Mouse (Mus musculus): ENCODE data around the gene Prp2. TPM values are rescaled to one million over a fixed set of nuclear protein-coding genes. Genes with fewer than 3 reads are reported as not detected.

Prp2 gene
- not detected in 2 replicates for polyA plus RNA-seq (2012; rRNA removed)

DNA sequence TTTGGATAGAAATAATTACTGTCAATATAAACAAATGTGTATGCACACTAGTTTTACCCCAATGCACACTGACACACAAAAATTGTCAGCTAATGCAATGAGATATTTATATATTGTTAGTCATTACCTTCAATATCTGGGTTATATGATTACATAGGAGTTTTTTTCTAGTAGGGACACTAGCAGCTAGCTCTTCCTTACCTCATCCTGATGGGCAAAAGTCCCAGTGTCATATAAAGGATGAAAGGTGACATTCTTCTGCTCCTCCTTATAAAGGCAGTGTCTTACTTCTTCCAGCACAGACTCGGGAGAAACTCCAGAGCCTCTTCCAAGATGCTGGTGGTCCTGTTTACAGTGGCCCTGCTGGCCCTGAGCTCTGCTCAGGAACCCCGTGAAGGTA, at the start of gene Prp2:
Gene Prp2 (plus strand): TSS at position 301 of the 400 bp plus-strand sequence.

DNA sequence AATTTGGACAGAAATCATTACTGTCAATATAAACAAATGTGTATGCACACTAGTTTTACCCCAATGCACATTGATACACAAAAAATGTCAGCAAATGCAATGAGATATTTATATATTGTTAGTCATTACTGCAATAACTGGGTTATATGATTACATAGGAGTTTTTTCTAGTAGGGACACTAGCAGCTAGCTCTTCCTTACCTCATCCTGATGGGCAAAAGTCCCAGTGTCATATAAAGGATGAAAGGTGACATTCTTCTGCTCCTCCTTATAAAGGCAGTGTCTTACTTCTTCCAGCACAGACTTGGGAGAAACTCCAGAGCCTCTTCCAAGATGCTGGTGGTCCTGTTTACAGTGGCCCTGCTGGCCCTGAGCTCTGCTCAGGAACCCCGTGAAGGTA, 26.2 kb upstream of the Prp2 start, which contains the start of gene Prh1:
Gene Prh1 (plus strand): TSS at position 301 of the 400 bp plus-strand sequence.

Other genes starting within 250 kb of the Prp2 start
- gene Gm8882, start 231.8 kb upstream of the Prp2 start, polyA plus RNA-seq (2012; rRNA removed): not detected in 2 replicates
- not detected in 2 replicates for gene Prh1, start 26.1 kb upstream of the Prp2 start, polyA plus RNA-seq (2012; rRNA removed)
- not detected in 2 replicates for gene A630073D07Rik, start 55.6 kb downstream of the Prp2 start, polyA plus RNA-seq (2012; rRNA removed)
- gene Tas2r120, start 61.0 kb downstream of the Prp2 start, polyA plus RNA-seq (2012; rRNA removed): not detected in 2 replicates
- not detected in 2 replicates for gene Tas2r121, start 105.1 kb downstream of the Prp2 start, polyA plus RNA-seq (2012; rRNA removed)
- not detected in 2 replicates for gene Tas2r122, start 116.0 kb downstream of the Prp2 start, polyA plus RNA-seq (2012; rRNA removed)
- not detected in 2 replicates for gene Tas2r115, start 142.1 kb downstream of the Prp2 start, polyA plus RNA-seq (2012; rRNA removed)
- not detected in 2 replicates for gene Tas2r124, start 158.8 kb downstream of the Prp2 start, polyA plus RNA-seq (2012; rRNA removed)
- not detected in 2 replicates for gene Tas2r102, start 166.2 kb downstream of the Prp2 start, polyA plus RNA-seq (2012; rRNA removed)
- not detected in 2 replicates for gene Tas2r136, start 182.2 kb downstream of the Prp2 start, polyA plus RNA-seq (2012; rRNA removed)
- not detected in 2 replicates for gene Tas2r117, start 206.9 kb downstream of the Prp2 start, polyA plus RNA-seq (2012; rRNA removed)